Mouse (Mus musculus): ENCODE measurements around the gene Smarcad1. TPM values are rescaled to one million over a fixed set of nuclear protein-coding genes. Genes with fewer than 3 reads are reported as not detected.
"Not testable (repeated sequence)": the region's sequence is repeated elsewhere in the genome, so short reads cannot be mapped to it uniquely, and the experiment has no call there.

The Smarcad1 gene
- polyA plus RNA-seq, 1 experiment from 2014 or later: 104 TPM

DNA sequence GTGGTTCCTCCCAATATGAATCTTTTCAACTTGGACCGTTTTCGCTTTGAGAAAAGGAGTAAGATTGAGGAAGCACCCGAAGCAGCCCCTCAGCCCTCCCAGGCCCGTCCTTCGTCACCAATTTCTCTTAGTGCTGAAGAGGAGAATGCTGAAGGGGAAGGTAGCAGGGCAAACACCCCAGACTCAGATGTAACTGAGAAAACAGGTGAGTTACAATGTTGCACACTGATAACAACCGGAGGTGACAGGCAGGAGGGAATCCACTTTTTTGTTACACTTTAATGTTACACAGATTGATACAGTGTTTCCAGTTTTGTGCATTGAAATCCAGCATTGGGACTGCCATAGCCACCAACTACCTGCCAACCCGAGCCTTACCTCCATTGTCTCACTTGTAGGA, 858 bp downstream of the Smarcad1 start:
- Histone ChIP-seq H3K4me1 (ENCODE audit: control insufficient read depth, insufficient read depth, low read length) (peaks cover 4% of the 10 kb centered on the region), H3K27ac (ENCODE audit: low read length) (peak overlapping the region; percentile 97), H3K4me3 (ENCODE audit: low read depth, low read length) (peak overlapping the region; percentile 82), H3K9ac (replicated peaks; ENCODE audit: low read depth, low read length) (peak overlapping the region; percentile 98), H3K4me2 (replicated peaks; ENCODE audit: low read depth, low read length) (peak overlapping the region; percentile 74), H3K9me3 (ENCODE audit: control insufficient read depth, low read depth, low read length) (no peaks in the 10 kb centered on the region), H3K27me3 (ENCODE audit: control insufficient read depth, insufficient read depth, low read length) (no peaks in the 10 kb centered on the region), H3K36me3 (ENCODE audit: control insufficient read depth, insufficient read depth, low read length) (peaks cover 29% of the 10 kb centered on the region)
- ATAC-seq (ENCODE audit: insufficient number of reproducible peaks, insufficient read depth, low FRiP score, low read depth): no peak
- WGBS: 11% methylated on average over 7 of the region's 7 CpGs

DNA sequence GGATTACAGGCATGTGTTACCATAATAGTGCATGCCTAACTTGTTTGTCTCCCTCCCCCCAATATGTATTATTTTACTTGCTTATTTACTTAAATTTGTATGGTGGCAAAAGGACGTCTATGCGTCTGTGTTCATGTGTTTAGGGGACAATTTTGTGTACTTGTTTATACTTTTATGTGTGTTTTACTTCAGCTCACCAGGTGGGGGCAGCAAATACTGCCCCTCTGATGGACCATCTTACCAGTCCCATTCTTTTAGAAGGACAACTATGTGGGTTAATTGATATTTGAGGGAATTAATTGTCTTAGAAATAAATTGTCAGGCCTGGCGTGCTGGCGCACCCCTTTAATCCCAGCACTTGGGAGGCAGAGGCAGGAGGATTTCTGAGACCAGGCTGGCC, 6.7 kb downstream of the Smarcad1 start:
- no peak overlapping the region for H3K4me3 ChIP-seq (ENCODE audit: low read depth, low read length)
- no peaks in the 10 kb centered on the region for H3K27me3 ChIP-seq (ENCODE audit: control insufficient read depth, insufficient read depth, low read length)
- H3K4me2 ChIP-seq (replicated peaks; ENCODE audit: low read depth, low read length): no peak overlapping the region
- peaks cover 60% of the 10 kb centered on the region for H3K36me3 ChIP-seq (ENCODE audit: control insufficient read depth, insufficient read depth, low read length)
- H3K9me3 ChIP-seq (ENCODE audit: control insufficient read depth, low read depth, low read length): no peaks in the 10 kb centered on the region
- no peak overlapping the region for H3K9ac ChIP-seq (replicated peaks; ENCODE audit: low read depth, low read length)
- no peak overlapping the region for H3K27ac ChIP-seq (ENCODE audit: low read length)
- H3K4me1 ChIP-seq (ENCODE audit: control insufficient read depth, insufficient read depth, low read length): no peaks in the 10 kb centered on the region
- no peak for ATAC-seq (ENCODE audit: insufficient number of reproducible peaks, insufficient read depth, low FRiP score, low read depth)
- 96% methylated on average over 4 of the region's 4 CpGs for WGBS

DNA sequence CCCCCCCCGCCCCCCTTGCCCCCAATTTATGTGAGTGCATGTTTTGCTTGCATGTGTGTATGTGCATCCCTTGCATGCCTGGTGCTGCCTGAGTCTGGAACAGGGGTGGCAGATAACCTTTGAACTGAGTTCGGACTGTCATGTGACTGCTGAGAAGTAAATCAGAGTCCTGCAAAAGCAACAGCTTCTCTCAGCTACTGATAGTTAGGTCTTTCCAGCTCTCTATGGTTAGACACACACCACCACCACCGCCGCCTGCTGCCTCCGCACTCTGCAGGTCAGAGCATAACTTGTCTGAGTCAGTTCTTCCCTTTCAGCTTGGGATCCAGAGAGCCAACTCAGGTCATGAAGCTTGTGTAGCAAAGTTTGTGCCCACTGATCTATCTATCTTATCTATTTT, 14.2 kb downstream of the Smarcad1 start:
- H3K27ac ChIP-seq (ENCODE audit: low read length): no peak overlapping the region
- H3K9ac ChIP-seq (replicated peaks; ENCODE audit: low read depth, low read length): no peak overlapping the region
- no peak for ATAC-seq (ENCODE audit: insufficient number of reproducible peaks, insufficient read depth, low FRiP score, low read depth)
- H3K4me2 ChIP-seq (replicated peaks; ENCODE audit: low read depth, low read length): no peak overlapping the region
- no peaks in the 10 kb centered on the region for H3K4me1 ChIP-seq (ENCODE audit: control insufficient read depth, insufficient read depth, low read length)
- WGBS: 88% methylated on average over 5 of the region's 5 CpGs
- H3K27me3 ChIP-seq (ENCODE audit: control insufficient read depth, insufficient read depth, low read length): no peaks in the 10 kb centered on the region
- H3K9me3 ChIP-seq (ENCODE audit: control insufficient read depth, low read depth, low read length): no peaks in the 10 kb centered on the region
- H3K4me3 ChIP-seq (ENCODE audit: low read depth, low read length): no peak overlapping the region
- H3K36me3 ChIP-seq (ENCODE audit: control insufficient read depth, insufficient read depth, low read length): peaks cover 71% of the 10 kb centered on the region

DNA sequence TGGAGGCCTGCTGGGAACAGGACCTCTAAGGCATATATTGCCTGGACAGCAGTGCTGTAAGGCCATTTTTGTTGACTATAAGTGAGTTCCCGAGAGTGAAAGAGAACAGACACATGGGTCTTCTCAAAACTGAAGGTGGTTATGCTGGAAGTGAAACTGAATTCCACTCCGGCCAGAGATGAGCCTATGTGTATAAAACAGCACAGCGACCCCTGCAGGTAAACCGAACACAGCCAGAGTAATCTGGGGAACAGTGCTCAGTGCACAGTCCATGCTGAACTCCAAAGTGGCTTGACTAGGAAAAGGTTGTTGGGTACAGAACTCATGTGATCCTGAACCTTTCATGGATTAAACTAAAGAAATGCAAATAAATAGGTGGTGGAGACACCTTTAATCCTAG, 14.8 kb downstream of the Smarcad1 start:
- H3K36me3 ChIP-seq (ENCODE audit: control insufficient read depth, insufficient read depth, low read length): peaks cover 67% of the 10 kb centered on the region
- ATAC-seq (ENCODE audit: insufficient number of reproducible peaks, insufficient read depth, low FRiP score, low read depth); H3K27me3 ChIP-seq (ENCODE audit: control insufficient read depth, insufficient read depth, low read length); H3K9ac ChIP-seq (replicated peaks; ENCODE audit: low read depth, low read length); H3K27ac ChIP-seq (ENCODE audit: low read length); H3K9me3 ChIP-seq (ENCODE audit: control insufficient read depth, low read depth, low read length); H3K4me2 ChIP-seq (replicated peaks; ENCODE audit: low read depth, low read length); H3K4me1 ChIP-seq (ENCODE audit: control insufficient read depth, insufficient read depth, low read length); H3K4me3 ChIP-seq (ENCODE audit: low read depth, low read length): not testable (repeated sequence)
- WGBS: 80% methylated on average over 3 of the region's 4 CpGs

DNA sequence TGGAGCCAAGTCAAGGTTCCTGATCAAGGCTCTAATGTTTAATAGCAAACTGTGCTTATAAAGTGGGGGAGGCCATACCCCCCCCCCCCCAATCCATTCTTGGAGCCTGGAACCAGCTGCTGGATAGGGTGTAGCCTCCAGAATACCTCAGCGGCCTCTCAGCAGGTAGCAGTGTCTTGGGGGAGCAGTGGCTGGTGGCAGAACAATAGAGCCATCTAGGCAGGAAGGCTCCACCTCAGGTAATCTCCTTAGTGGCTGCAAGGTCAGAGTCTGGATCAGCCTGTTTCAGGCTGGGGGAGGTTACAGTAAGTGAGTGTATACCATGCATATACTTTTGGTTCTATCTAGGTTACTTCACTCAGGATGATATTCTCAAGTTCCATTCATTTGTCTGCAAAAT, 18.7 kb downstream of the Smarcad1 start:
- Histone ChIP-seq H3K9me3 (ENCODE audit: control insufficient read depth, low read depth, low read length) (no peaks in the 10 kb centered on the region), H3K4me1 (ENCODE audit: control insufficient read depth, insufficient read depth, low read length) (no peaks in the 10 kb centered on the region), H3K27me3 (ENCODE audit: control insufficient read depth, insufficient read depth, low read length) (no peaks in the 10 kb centered on the region), H3K4me2 (replicated peaks; ENCODE audit: low read depth, low read length) (no peak overlapping the region), H3K4me3 (ENCODE audit: low read depth, low read length) (no peak overlapping the region), H3K9ac (replicated peaks; ENCODE audit: low read depth, low read length) (no peak overlapping the region), H3K27ac (ENCODE audit: low read length) (no peak overlapping the region), H3K36me3 (ENCODE audit: control insufficient read depth, insufficient read depth, low read length) (peaks cover 56% of the 10 kb centered on the region)
- no peak for ATAC-seq (ENCODE audit: insufficient number of reproducible peaks, insufficient read depth, low FRiP score, low read depth)
- WGBS: 87% methylated on average over 1 of the region's 1 CpGs

DNA sequence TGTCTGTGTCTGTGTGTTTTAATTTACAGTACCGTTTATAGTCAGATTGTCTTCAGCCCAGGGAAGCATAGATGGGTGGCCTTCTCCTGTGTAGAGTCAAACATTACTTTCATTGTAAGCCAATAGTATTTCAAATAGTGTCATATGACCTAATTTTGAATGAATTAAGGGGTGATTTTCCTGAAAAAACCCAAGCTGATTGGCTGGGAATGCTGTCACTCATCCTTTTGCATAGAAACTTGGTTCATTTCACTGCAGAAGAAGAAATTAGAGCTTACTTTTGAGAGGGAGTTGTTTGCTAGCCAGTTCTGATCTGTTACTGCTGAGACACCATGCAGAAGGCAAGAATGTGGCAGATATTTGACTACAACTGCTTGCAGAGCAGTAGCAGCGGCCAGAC, 32.8 kb downstream of the Smarcad1 start:
- Histone ChIP-seq H3K4me3 (ENCODE audit: low read depth, low read length) (no peak overlapping the region), H3K36me3 (ENCODE audit: control insufficient read depth, insufficient read depth, low read length) (peaks cover 48% of the 10 kb centered on the region), H3K9ac (replicated peaks; ENCODE audit: low read depth, low read length) (no peak overlapping the region), H3K27ac (ENCODE audit: low read length) (no peak overlapping the region), H3K9me3 (ENCODE audit: control insufficient read depth, low read depth, low read length) (no peaks in the 10 kb centered on the region), H3K27me3 (ENCODE audit: control insufficient read depth, insufficient read depth, low read length) (no peaks in the 10 kb centered on the region), H3K4me1 (ENCODE audit: control insufficient read depth, insufficient read depth, low read length) (no peaks in the 10 kb centered on the region), H3K4me2 (replicated peaks; ENCODE audit: low read depth, low read length) (no peak overlapping the region)
- 75% methylated on average over 2 of the region's 2 CpGs for WGBS
- ATAC-seq (ENCODE audit: insufficient number of reproducible peaks, insufficient read depth, low FRiP score, low read depth): no peak

DNA sequence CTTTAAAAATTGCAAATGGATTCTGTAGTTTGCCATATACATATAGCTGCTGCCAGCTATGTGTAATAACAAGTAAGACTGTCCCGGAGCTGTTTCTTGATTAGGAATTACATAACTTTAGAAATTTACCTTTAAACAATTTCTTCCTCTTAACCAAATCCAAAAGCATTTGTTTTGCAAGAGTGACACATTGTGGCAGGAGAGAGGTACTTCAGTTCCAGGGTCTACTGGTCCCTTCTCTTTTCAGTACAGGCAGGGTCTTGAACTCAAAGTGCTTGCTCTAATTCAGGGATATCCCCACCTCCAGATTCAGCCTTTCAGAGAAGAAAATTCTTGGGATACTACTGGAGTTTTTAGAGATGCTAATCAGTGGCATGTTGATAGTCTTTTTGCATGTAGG, 36.8 kb downstream of the Smarcad1 start:
- WGBS: 93% methylated on average over 1 of the region's 1 CpGs
- Histone ChIP-seq H3K9ac (replicated peaks; ENCODE audit: low read depth, low read length) (no peak overlapping the region), H3K27ac (ENCODE audit: low read length) (no peak overlapping the region), H3K27me3 (ENCODE audit: control insufficient read depth, insufficient read depth, low read length) (no peaks in the 10 kb centered on the region), H3K36me3 (ENCODE audit: control insufficient read depth, insufficient read depth, low read length) (peaks cover 25% of the 10 kb centered on the region), H3K9me3 (ENCODE audit: control insufficient read depth, low read depth, low read length) (no peaks in the 10 kb centered on the region), H3K4me1 (ENCODE audit: control insufficient read depth, insufficient read depth, low read length) (no peaks in the 10 kb centered on the region), H3K4me2 (replicated peaks; ENCODE audit: low read depth, low read length) (no peak overlapping the region), H3K4me3 (ENCODE audit: low read depth, low read length) (no peak overlapping the region)
- no peak for ATAC-seq (ENCODE audit: insufficient number of reproducible peaks, insufficient read depth, low FRiP score, low read depth)

DNA sequence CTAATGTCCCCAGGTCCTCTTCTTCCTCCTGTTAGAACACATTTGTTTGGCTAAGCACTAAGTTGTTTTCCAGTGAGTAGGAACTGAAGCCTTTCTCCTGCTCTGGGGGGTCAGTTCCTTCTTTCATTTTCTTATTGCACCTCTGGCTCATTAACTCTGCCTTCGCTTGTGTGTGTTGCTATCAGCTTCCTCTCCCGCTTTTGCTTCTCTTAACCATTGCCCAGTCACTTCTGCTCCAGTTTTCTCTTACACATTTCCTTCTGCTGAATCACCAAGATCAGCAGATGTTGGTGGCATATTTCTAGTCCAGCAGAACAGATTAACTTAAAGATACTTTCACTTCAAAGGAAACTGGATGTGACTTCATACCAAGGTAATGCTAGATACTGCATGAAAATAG, 72.5 kb downstream of the Smarcad1 start:
- H3K9ac ChIP-seq (replicated peaks; ENCODE audit: low read depth, low read length): no peak overlapping the region
- no peaks in the 10 kb centered on the region for H3K27me3 ChIP-seq (ENCODE audit: control insufficient read depth, insufficient read depth, low read length)
- H3K4me2 ChIP-seq (replicated peaks; ENCODE audit: low read depth, low read length): no peak overlapping the region
- H3K9me3 ChIP-seq (ENCODE audit: control insufficient read depth, low read depth, low read length): no peaks in the 10 kb centered on the region
- no peak for ATAC-seq (ENCODE audit: insufficient number of reproducible peaks, insufficient read depth, low FRiP score, low read depth)
- H3K27ac ChIP-seq (ENCODE audit: low read length): no peak overlapping the region
- WGBS: 86% methylated on average over 2 of the region's 2 CpGs
- H3K4me3 ChIP-seq (ENCODE audit: low read depth, low read length): no peak overlapping the region
- H3K36me3 ChIP-seq (ENCODE audit: control insufficient read depth, insufficient read depth, low read length): peaks cover 40% of the 10 kb centered on the region
- H3K4me1 ChIP-seq (ENCODE audit: control insufficient read depth, insufficient read depth, low read length): no peaks in the 10 kb centered on the region

DNA sequence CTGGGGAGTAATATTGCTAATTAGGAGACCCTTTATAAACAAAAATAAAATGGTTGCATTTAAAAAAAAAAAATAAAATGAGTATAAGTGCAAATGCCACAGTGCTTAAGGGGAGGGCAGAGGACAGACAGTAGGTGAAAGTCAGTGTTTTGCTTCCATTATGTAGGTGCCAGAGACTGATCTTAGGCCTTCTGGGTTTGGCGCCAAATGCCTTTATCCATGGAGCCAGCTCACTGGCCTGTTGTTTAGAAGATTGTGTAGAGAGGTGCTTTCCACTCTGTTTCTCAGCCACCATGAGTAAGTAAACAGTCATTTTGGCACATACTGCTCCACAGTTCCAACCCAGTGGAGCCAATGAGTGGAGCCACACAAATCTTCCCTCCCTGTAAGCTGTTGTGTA, 75.2 kb downstream of the Smarcad1 start:
- H3K4me2 ChIP-seq (replicated peaks; ENCODE audit: low read depth, low read length): no peak overlapping the region
- no peak overlapping the region for H3K27ac ChIP-seq (ENCODE audit: low read length)
- no peaks in the 10 kb centered on the region for H3K27me3 ChIP-seq (ENCODE audit: control insufficient read depth, insufficient read depth, low read length)
- 88% methylated on average over 1 of the region's 1 CpGs for WGBS
- no peak overlapping the region for H3K9ac ChIP-seq (replicated peaks; ENCODE audit: low read depth, low read length)
- no peaks in the 10 kb centered on the region for H3K4me1 ChIP-seq (ENCODE audit: control insufficient read depth, insufficient read depth, low read length)
- H3K4me3 ChIP-seq (ENCODE audit: low read depth, low read length): no peak overlapping the region
- H3K9me3 ChIP-seq (ENCODE audit: control insufficient read depth, low read depth, low read length): no peaks in the 10 kb centered on the region
- no peak for ATAC-seq (ENCODE audit: insufficient number of reproducible peaks, insufficient read depth, low FRiP score, low read depth)
- H3K36me3 ChIP-seq (ENCODE audit: control insufficient read depth, insufficient read depth, low read length): peaks cover 36% of the 10 kb centered on the region; the same call in 1 of the 2 replicates
